Mouse (Mus musculus) intestine, embryonic 16.5 days (tissue): ENCODE data around the gene Phip. TPM values are rescaled to one million over a fixed set of nuclear protein-coding genes. Genes with fewer than 3 reads are reported as not detected.

Experiments
- ATAC-seq: fragments of 200-750 bp; cut with Nextera tagmentation; 2 replicates; pipeline ENCODE4 v1.8.0; 2017; ENCODE audit warnings: moderate TSS enrichment, moderate library complexity
- H3K27ac ChIP-seq: fragments of 300-500 bp; sonication (generic); 2 replicates; pipeline ENCODE4 v1.5.1; 2014; ENCODE audit warnings: mild to moderate bottlenecking, low read length
- H3K27me3 ChIP-seq: fragments of 300-500 bp; sonication (generic); replicated peaks from 2 replicates; pipeline ENCODE4 v1.6.1; 2014; ENCODE audit warnings: low read length, control low read depth, mixed read lengths; ENCODE audit not compliant: control insufficient read depth, insufficient read depth
- H3K36me3 ChIP-seq: fragments of 300-500 bp; sonication (generic); 2 replicates; pipeline ENCODE4 v1.6.1; 2014; ENCODE audit warnings: low read length, control low read depth; ENCODE audit not compliant: control insufficient read depth, insufficient read depth
- H3K4me1 ChIP-seq: fragments of 300-500 bp; sonication (generic); 2 replicates; pipeline ENCODE4 v1.6.1; 2014; ENCODE audit warnings: low read length, control low read depth, mixed read lengths; ENCODE audit not compliant: control insufficient read depth, insufficient read depth
- H3K4me2 ChIP-seq: fragments of 300-500 bp; sonication (generic); 2 replicates; pipeline ENCODE4 v1.6.1; 2014; ENCODE audit warnings: low read depth, low read length, control low read depth
- H3K4me3 ChIP-seq: fragments of 300-500 bp; sonication (generic); 2 replicates; pipeline ENCODE4 v1.5.1; 2014; ENCODE audit warnings: mild to moderate bottlenecking, low read length
- H3K9ac ChIP-seq: fragments of 300-500 bp; sonication (generic); 2 replicates; pipeline ENCODE4 v1.6.1; 2014; ENCODE audit warnings: low read depth, low read length
- H3K9me3 ChIP-seq: fragments of 300-500 bp; sonication (generic); 2 replicates; pipeline ENCODE4 v1.6.1; 2016; ENCODE audit warnings: low read length, control low read depth; ENCODE audit not compliant: control insufficient read depth
- WGBS: fragments of 180-500 bp; shearing (Covaris S2); extraction: QIAGEN DNeasy Blood & Tissue Kit; methylation state at CpG from one replicate; pipeline ENCODE4 v1.1.7; 2014; 5-methylcytosine and 5-hydroxymethylcytosine counted together
- polyA plus RNA-seq: library from polyadenylated mRNA; unstranded; fragments of >200 nt; fragmentation: Nextera tagmentation; extraction: Ambion mirVana; gene quantifications from 2 replicates; pipeline ENCODE4 v1.2.1, GENCODE M21; 2015

Phip gene
- polyA plus RNA-seq, 1 experiment from 2014 or later: 46.5 TPM

DNA sequence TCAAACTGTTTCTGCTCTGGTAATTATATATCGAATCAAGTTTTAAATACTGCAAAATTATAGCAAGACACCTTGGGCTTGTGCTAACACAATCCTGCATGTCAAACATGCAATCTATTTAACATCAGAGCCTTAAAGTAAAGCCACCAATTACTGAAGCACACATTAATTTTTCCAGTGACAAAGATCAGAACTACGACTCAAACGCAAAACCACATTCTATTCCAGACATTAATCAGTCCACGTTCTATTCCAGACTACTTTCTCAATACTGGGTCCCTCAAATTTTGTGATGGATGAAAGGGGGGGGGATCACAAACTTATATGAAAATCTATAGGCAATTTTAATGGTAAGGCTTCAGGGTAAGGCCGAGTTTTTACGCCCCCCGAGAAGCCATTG, 68.1 kb downstream of the Phip start:
- H3K4me2 ChIP-seq: no peak overlapping the region
- no peak overlapping the region for H3K9ac ChIP-seq
- H3K4me3 ChIP-seq: no peak overlapping the region
- no peak for ATAC-seq
- H3K27ac ChIP-seq: no peak overlapping the region
- no peaks in the 10 kb centered on the region for H3K4me1 ChIP-seq
- H3K27me3 ChIP-seq: no peaks in the 10 kb centered on the region
- H3K36me3 ChIP-seq: peaks cover 6% of the 10 kb centered on the region; the same call in 1 of the 2 replicates
- WGBS: 95% methylated on average over 7 of the region's 7 CpGs
- no peaks in the 10 kb centered on the region for H3K9me3 ChIP-seq

DNA sequence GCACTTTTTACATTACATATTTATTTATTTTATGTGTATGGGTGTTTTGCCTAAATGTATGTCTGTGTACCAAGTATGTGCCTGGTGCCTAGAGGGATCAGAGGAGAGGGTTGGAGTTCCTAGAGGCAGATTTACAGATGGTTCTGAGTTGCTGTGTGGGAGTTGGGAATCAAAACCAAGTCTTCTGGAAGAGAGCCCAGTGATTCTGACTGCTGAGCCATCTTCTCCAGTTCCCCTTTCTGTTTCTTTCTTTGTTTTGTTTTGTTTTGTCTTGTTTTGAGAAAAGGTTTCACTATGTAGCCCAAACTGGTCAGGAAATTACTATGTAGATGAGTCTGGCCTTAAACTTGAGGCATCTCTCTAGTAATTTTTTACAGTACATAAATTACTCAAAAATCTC, 86.7 kb downstream of the Phip start:
- Histone ChIP-seq H3K4me1 (no peaks in the 10 kb centered on the region), H3K9ac (no peak overlapping the region), H3K36me3 (peaks cover 7% of the 10 kb centered on the region; the same call in 1 of the 2 replicates), H3K27me3 (no peaks in the 10 kb centered on the region), H3K4me2 (no peak overlapping the region), H3K4me3 (no peak overlapping the region), H3K9me3 (no peaks in the 10 kb centered on the region), H3K27ac (no peak overlapping the region)
- no peak for ATAC-seq

DNA sequence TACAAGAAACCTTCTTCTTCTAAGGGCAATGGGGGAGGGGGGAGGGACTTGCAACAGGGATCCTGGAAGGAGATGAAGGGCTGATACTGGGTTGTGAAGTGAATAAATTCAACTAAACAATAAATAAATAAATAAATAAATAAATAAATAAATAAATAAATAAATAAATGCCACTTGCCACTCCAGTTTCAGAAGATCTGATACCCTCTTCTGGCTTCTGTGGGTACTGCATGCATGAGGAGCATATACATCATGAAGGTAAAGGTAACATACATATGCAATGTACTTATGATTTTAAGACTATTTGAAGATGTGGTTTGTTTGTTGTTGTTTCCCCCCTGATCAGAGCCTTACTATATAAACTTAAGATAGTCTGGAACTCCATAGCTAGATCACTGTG, 91.1 kb downstream of the Phip start:
- Histone ChIP-seq H3K9me3 (no peaks in the 10 kb centered on the region), H3K36me3 (peaks cover 13% of the 10 kb centered on the region; the same call in 1 of the 2 replicates), H3K4me2 (no peak overlapping the region), H3K4me1 (no peaks in the 10 kb centered on the region), H3K9ac (no peak overlapping the region), H3K4me3 (no peak overlapping the region), H3K27ac (no peak overlapping the region), H3K27me3 (no peaks in the 10 kb centered on the region)
- ATAC-seq: no peak

DNA sequence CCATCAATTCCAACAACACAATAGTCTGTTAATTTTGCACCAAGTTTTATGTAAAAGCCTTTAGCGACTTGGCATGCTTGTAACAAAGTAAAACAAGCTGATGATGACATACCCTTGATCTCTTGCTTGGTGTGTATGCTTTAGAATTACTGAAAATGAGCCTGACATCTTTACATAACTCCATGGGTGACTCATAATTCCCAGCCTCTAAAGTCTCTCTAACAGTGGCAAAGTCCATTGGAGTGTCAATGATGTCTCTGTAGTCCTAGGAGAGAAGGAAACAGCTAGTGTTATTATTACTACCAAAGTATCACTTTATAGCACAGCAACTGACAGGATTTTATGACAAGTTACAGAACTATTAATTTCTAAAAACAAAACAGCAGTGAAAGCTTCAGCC, 98.2 kb downstream of the Phip start:
- H3K27me3 ChIP-seq: no peaks in the 10 kb centered on the region
- no peak overlapping the region for H3K4me2 ChIP-seq
- ATAC-seq: peak; percentile 87
- no peaks in the 10 kb centered on the region for H3K9me3 ChIP-seq
- peaks cover 17% of the 10 kb centered on the region for H3K36me3 ChIP-seq
- H3K4me1 ChIP-seq: no peaks in the 10 kb centered on the region
- H3K9ac ChIP-seq: no peak overlapping the region
- WGBS: 80% methylated on average over 1 of the region's 1 CpGs
- no peak overlapping the region for H3K27ac ChIP-seq
- no peak overlapping the region for H3K4me3 ChIP-seq

DNA sequence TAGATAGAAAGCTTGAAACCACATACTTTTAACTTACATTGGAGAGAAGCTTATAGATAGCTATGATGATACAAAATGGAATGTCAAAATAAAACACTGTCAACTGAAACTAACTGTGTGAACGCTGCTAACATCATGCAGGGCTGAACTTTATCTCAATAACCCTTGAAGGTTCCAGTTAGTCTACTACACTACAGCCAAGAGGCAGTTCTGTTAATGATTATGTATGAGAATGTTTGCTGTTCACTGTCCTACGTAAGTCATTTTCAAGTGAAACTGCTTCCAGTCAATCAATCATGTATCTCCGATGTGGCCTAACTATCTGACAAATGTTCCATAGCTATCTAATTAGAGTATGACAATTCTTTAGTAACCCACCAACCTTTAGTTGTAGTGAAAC, 107.6 kb downstream of the Phip start:
- Histone ChIP-seq H3K9ac (no peak overlapping the region), H3K27me3 (no peaks in the 10 kb centered on the region), H3K4me2 (no peak overlapping the region), H3K36me3 (peaks cover 7% of the 10 kb centered on the region; the same call in 1 of the 2 replicates), H3K27ac (no peak overlapping the region), H3K4me3 (no peak overlapping the region), H3K4me1 (no peaks in the 10 kb centered on the region), H3K9me3 (no peaks in the 10 kb centered on the region)
- peak; percentile 91 for ATAC-seq
- WGBS: 64% methylated on average over 3 of the region's 3 CpGs

DNA sequence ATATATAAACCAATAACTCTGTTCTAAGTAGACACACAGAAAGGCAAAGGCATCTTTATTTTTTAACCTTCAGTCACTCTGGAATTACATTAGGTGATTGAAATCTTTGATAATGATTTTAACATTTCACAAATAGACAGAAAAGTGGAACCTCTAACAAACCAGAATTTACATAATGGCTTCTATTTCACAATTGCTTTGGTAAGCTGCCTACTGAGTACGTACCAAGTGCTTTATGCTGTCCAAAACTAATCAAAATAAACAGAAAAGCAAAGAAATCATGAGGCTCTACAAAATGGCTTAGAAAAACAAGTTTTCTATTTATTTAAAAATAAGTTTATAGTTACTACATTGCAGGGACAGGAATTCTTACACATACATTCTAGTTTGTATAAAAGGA, 109.2 kb downstream of the Phip start:
- no peaks in the 10 kb centered on the region for H3K9me3 ChIP-seq
- H3K4me1 ChIP-seq: no peaks in the 10 kb centered on the region
- H3K36me3 ChIP-seq: peaks cover 1% of the 10 kb centered on the region; the same call in 1 of the 2 replicates
- no peaks in the 10 kb centered on the region for H3K27me3 ChIP-seq
- ATAC-seq: no peak
- no peak overlapping the region for H3K9ac ChIP-seq
- H3K4me3 ChIP-seq: no peak overlapping the region
- no peak overlapping the region for H3K27ac ChIP-seq
- no peak overlapping the region for H3K4me2 ChIP-seq
- 86% methylated on average over 1 of the region's 1 CpGs for WGBS

DNA sequence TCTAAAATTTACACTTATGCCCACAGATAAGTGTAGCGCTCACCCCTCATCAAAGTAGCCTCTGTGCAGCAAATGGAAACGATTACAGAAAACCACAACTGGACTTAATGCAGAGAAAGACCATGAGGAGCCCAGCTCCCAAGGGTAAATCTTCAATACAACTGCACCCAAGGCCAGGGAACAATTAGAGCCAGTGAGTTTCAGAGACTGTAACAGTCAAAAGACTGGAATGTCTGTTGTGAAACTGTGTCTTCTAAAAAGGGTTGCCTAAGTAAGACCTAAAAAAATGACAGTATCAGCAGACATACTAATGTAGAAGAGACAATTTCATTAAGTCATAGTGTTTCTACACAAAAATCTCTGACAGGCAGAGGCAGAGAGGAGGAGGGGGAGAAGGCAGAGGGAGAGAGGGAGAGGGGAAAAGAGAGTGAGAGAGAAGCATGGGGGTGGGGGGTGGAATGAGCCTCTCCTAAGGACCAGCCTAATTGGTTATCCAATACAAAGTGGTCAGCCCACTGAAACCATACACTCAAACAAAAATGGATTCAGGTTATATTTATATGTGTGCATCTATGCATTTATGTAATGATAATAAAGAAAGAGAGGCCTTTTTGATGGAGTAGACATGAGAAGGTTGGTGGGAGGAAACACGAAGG, 113.4 kb downstream of the Phip start:
- Histone ChIP-seq H3K4me3 (no peak overlapping the region), H3K9ac (no peak overlapping the region), H3K27me3 (no peaks in the 10 kb centered on the region), H3K36me3 (no peaks in the 10 kb centered on the region), H3K4me1 (no peaks in the 10 kb centered on the region), H3K9me3 (no peaks in the 10 kb centered on the region), H3K27ac (no peak overlapping the region), H3K4me2 (no peak overlapping the region)
- WGBS: 84% methylated on average over 3 of the region's 3 CpGs
- ATAC-seq: no peak

DNA sequence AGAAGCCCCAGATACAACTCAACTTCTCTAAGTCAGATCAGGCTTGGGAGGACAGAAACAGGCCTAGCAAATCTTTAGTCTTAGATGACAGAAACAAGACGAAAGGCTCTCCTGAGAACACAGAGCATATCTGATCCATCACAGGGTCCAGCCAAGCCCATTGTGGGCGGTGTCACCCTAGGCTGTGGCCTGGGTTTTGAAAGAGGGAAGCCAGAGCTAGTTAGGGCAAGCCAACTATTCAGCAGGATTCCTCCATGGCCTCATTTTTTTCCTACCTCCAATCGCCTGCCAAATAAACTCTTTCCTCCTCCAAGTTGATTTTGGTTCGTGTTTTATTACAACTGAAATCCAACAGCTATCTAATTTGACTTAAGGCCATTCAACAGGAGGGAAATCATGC, 114.0 kb downstream of the Phip start:
- Histone ChIP-seq H3K4me3 (no peak overlapping the region), H3K9me3 (no peaks in the 10 kb centered on the region), H3K36me3 (no peaks in the 10 kb centered on the region), H3K9ac (no peak overlapping the region), H3K4me2 (no peak overlapping the region), H3K4me1 (no peaks in the 10 kb centered on the region), H3K27me3 (no peaks in the 10 kb centered on the region), H3K27ac (peak overlapping the region; percentile 39)
- peak; percentile 63; the same call in 1 of the 2 replicates for ATAC-seq
- WGBS: 63% methylated on average over 4 of the region's 4 CpGs

DNA sequence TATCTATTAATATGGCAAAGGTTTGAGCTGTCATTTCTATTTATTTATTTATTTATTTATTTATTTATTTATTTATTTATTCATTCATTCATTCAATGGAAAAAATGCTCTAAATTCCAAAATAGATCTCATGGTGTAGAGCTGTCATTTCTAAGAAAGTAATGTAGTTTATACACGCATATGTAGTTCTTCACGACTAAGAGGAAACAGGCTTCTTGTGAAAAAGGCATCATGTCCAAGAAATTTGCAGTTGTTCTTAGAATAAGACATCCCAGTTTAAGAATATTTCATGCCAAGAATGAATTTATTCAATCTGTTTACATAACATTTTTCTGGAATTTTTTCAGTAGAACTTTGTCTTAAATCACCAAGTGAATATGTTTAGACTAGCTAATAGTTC, 114.5 kb downstream of the Phip start:
- Histone ChIP-seq H3K36me3 (no peaks in the 10 kb centered on the region), H3K27me3 (no peaks in the 10 kb centered on the region), H3K4me3 (no peak overlapping the region), H3K4me2 (no peak overlapping the region), H3K9ac (no peak overlapping the region), H3K4me1 (no peaks in the 10 kb centered on the region), H3K9me3 (no peaks in the 10 kb centered on the region), H3K27ac (no peak overlapping the region)
- ATAC-seq: peak; percentile 58; the same call in 1 of the 2 replicates
- WGBS: 65% methylated on average over 2 of the region's 2 CpGs

DNA sequence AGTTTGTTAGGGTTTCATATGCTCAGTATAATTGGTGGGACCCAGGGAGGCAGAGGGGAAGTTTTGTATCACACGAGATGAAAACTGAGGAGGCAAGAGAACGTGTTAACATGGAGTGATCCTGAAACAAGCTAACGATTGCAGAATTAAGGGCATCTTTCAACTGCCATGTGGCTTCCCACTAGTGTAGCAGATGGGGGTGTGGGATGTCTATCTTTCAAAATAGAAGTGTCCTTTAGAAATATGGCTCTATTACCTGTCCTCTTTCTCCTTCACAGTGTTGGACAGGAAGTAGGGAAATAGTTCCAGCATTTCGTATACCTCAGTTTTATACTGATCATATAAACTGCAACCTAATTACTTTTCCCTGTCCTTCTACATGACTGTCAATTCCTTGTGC, 119.1 kb downstream of the Phip start:
- Histone ChIP-seq H3K27ac (no peak overlapping the region), H3K4me2 (no peak overlapping the region), H3K4me3 (no peak overlapping the region), H3K9me3 (no peaks in the 10 kb centered on the region; the same call in 1 of the 2 replicates), H3K4me1 (no peaks in the 10 kb centered on the region), H3K27me3 (no peaks in the 10 kb centered on the region), H3K36me3 (no peaks in the 10 kb centered on the region), H3K9ac (no peak overlapping the region)
- no peak for ATAC-seq
- 84% methylated on average over 4 of the region's 4 CpGs for WGBS
